Mouse (Mus musculus): ENCODE measurements around the gene Ptchd1. TPM values are rescaled to one million over a fixed set of nuclear protein-coding genes. Genes with fewer than 3 reads are reported as not detected.
A peak's percentile ranks its signal among the peaks of the same experiment; 100 is the strongest.

Ptchd1 gene
- total RNA-seq (2021), result 10 to 100 TPM; 18.8 to 19.6 TPM

DNA sequence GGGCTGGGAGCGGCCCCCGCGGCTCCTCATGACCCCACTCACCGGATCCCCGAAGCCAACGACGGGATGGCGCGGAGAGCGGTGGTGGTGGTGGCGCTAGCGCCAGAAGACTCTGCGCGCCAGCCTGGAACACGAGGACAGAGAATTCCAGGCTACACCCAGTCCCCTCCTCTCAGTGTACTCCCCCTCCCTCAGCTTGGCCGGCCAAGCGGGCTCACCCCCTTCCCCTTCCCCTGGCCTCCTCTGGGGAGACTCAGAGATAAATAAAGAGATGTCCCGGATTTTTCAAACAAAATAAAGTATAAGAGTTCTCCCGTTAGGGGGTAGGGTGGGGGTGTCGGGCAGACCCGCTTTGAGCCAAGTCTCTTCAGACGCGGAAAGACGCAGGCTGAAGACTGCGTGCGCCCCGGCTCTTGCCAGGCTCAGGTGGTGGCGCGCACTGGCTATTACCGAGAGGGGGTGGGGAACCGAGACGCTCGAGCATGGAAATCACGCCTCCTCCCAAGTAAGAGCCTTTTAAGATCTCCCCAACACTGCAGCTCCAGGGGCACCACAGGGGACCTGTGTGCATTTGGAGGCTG, at the start of gene Ptchd1:
Ptchd1 (minus strand) TSS at position 114 of the 581 bp plus-strand sequence.
- DNase-seq (ENCODE audit: low spot score in 2 of 2), result peak; percentile 34 to 48
- intact Hi-C loops (cut with DNase I), result loop anchor here (10.0 kb wide), 1 partner anchor 1681 kb away; no protein-coding TSS in a partner anchor

DNA sequence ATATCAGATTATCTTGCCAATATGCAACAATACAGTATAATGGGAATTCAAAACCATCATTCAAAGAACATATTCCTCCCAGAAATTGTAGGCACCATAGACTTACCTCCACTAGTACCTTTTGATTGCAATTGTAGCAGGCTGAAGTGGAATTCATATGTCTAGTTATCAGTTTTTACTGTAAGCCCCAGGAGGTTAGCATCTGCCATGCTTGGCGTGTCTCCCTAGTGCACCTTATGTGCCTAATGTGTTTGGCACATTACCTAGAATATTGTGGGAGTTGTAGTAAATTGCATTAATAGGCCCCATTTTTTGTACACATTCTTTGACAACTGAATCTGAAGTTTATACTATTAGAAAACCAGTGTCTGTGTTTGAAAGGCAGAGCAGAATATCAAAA, 34.4 kb upstream of the Ptchd1 start:
- DNase-seq (ENCODE audit: low spot score in 2 of 2), result no peak
- intact Hi-C loops (cut with DNase I), result no loop called here

DNA sequence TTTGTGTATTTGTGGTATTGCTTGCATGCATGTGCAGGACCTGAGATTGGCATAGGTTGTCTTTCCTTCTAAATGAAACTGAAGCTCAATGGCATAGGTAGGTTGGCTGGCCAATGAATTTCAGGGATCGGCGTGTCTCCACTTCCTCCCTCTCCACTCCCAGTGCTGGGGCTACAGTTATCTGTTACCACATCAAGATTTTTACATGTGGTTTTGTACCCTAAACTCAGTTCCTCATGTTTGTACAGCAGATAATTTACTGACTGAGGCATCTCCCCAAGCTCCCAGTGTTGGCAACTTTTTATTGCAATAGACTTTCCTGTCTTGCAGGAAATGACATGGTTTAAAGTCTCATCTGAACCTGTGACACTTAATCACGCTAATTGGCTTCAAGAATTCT, 22.4 kb upstream of the Ptchd1 start:
- intact Hi-C loops (cut with DNase I), result loop anchor here (10.0 kb wide), 1 partner anchor 1809 kb away; no protein-coding TSS in a partner anchor

DNA sequence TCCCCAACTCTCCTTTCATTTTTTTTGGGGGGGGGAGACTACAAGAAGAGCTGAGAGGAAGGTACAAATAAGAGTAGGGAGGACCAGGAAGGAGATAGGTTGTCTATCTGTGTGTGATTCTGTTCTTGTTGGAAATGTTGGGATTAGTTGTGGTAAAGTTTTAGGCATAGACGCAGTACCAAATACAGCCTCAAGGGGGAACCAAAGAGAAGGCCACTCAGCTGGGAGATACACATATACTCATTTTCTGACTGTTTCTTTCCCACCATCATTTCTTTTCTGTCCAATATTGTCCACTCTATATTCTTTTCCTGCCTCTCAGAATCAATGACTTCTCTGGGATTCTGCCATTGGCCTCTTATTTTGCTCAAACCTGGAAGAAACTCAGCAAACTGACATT, 20.4 kb upstream of the Ptchd1 start:
- DNase-seq (ENCODE audit: low spot score in 2 of 2), result peak in 1 of 2 experiments; percentile 30
- intact Hi-C loops (cut with DNase I), result loop anchor here (10.0 kb wide), 1 partner anchor 1811 kb away; no protein-coding TSS in a partner anchor

More for the DNA sequence above, 22.4 kb upstream of the Ptchd1 start:
- DNase-seq (ENCODE audit: low spot score in 2 of 2), result no peak

DNA sequence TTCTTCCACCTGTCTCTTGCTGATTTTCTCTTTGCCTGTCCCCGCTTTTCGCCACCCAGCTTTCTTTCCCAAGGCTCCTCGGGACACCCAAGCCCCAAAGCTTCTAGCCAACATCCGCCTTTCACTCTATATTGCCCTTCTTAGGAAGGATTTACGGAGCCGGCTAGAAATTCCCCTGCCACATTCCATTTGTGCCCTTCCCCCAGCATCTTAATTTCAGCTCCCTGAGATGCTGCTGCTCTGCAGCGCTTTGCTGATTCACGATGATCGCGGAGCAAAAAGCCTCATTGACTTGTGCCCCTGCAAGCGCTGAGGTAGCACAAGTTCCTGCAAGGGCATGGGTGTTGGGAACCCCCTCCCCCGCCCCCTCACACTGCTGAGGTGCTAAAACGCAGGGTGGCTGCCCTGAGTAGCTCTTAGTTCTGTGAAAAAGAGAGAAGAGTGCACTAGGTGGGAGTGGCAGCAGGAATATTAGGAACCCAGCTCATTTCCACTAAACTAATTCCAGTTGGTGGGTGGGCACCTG, 2.1 kb upstream of the Ptchd1 start:
- intact Hi-C loops (cut with DNase I), result loop anchor here (10.0 kb wide), 1 partner anchor 1679 kb away; no protein-coding TSS in a partner anchor
- DNase-seq (ENCODE audit: low spot score in 2 of 2), result peak in 1 of 2 experiments; percentile 10

DNA sequence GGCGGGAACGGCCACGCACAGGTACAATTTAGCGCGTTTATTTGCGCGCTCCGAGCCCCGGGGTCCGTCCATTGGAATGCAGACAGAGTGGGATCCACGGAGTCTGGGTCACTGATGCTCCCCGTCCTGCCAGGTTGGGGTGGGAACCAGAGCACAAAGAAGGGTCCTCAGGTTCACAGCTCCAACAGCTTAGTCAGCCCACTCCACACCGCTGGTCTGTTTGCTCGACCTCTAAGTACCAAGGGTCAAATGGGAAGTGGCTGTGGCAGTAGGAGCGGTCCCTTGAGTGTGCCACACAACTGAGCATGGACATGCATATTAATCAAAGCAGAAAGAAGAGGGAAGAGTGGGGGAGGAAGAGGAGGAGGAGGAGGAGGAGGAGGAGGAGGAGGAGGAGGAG, 1.3 kb upstream of the Ptchd1 start:
- intact Hi-C loops (cut with DNase I), result loop anchor here (10.0 kb wide), 1 partner anchor 1680 kb away; no protein-coding TSS in a partner anchor
- peak in 1 of 2 experiments; percentile 5 for DNase-seq (ENCODE audit: low spot score in 2 of 2)

DNA sequence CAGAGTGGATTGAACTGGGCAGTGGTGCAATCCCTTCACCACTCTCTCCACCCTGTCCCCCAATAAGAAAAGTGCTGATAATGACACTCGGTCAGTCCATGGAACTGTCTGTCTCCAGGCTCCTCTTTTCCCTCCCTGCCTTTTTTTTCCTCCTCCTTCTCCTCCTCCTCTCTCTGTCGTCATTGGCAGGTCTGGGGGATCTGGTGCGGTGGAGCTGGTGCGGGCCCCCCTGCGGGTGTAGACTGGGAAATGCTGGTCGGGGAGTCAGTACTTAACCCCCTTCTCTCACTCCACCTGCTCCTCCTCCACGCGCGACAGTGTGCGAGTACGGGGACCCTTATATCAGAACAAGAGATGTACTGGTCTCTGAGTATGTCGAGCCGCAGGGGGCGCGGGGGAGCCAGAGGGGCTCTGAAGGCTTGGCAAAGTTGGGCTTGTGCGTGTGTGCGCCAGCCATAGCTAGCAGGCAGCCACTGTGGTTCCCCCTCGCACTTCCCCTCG, 777 bp upstream of the Ptchd1 start, which contains the start of gene Gm15155:
Gm15155 (plus strand) TSS at position 401 of the 501 bp plus-strand sequence.
- DNase-seq (ENCODE audit: low spot score in 2 of 2), result peak; percentile 31 to 60
- intact Hi-C loops (cut with DNase I), result loop anchor here (10.0 kb wide), 1 partner anchor 1680 kb away; no protein-coding TSS in a partner anchor

DNA sequence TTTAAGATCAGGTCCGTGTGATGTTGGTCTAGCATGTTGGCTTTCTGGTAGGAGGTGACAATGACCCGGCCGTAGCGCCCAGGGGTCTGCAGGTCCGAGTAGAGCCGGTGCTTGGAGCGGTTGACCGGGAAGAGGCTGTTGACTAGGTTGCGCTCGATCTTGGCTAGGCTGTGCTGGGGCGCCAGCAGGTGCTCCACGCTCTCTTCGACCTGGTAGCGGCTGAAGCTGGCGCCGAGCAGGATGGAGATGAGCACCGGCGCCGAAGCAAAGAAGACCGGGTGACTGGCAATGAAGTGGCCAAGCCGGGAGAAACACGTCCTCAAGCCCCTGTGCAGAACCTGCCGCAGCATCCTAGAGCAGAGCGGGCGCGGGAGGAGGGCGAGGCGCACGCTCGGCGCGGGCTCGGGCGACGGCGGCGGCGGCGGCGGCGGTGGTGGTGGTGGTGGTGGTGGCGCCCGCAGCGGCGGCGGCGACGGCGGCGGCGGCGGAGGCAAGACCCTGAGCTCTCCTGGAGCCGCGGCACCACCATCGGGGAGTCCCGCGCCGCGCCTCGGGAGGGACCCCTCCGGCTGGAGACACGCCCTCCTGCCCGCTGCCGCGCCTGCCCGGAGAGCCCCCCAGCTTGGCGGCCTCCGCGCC, 534 bp downstream of the Ptchd1 start:
- intact Hi-C loops (cut with DNase I), result loop anchor here (10.0 kb wide), 1 partner anchor 1682 kb away; no protein-coding TSS in a partner anchor
- DNase-seq (ENCODE audit: low spot score in 2 of 2), result peak; percentile 27 to 39

DNA sequence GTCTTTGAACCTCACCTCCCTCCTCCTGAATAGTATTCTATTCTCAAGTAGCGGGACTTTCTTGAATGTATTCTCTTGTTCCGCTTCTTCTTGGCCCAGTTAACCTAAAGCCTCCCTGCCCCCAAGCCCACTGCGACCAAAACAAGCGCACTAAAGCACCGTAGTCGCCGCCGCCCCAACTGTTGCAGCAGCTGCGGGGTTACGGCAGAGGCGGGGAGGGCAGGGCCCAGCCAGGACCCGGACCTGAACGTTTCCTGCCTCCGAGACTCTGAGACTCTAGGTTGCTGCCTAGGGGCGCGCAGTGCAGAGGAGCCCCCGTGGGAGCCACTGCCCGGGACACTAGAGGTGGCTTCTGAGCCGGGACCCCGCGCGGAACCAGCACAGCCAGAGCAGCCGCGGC, 1.1 kb downstream of the Ptchd1 start:
- intact Hi-C loops (cut with DNase I), result loop anchor here (10.0 kb wide), 1 partner anchor 1682 kb away; no protein-coding TSS in a partner anchor

DNA sequence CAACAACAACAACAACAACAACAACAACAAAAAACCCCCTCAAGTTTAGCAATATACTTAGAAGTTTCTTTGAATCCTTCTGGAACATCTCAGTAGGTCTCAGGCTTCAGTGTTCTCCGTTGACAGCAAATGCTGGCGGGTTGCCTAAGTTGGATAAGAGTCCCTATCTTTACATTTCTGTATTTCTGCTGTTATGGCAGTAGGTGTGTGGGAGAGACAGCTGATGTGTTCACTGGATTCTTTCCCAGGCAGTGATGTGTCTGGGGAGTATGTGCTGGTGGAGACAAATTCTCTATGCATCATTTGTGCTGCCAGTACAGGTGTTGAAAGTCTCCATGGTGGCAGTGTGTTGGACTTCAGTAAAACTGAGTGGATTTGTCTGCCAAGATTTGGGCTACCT, 22.4 kb downstream of the Ptchd1 start:
- intact Hi-C loops (cut with DNase I), result no loop called here
- DNase-seq (ENCODE audit: low spot score in 2 of 2), result peak; percentile 38 to 88

More for the DNA sequence above, 1.1 kb downstream of the Ptchd1 start:
- no peak for DNase-seq (ENCODE audit: low spot score in 2 of 2)

DNA sequence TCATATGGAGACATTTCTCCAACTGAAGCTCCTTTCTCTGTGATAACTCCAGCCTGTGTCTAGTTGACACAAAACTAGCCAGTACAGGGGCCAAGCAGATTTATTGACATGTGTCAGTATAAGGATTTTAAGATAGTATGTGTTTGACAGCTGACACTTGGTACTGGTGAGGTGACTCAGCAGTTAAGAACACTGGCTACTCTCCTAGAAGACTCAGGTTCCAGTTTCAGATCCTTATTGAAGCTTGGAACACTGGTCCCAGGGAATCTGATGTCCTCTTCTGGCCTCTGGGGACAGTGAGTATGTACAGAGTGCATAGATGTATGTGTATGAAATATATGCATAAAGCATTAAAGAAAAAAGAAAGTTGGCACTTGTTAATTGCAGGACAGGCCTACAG, 27.2 kb downstream of the Ptchd1 start:
- no peak for DNase-seq (ENCODE audit: low spot score in 2 of 2)
- intact Hi-C loops (cut with DNase I), result no loop called here

DNA sequence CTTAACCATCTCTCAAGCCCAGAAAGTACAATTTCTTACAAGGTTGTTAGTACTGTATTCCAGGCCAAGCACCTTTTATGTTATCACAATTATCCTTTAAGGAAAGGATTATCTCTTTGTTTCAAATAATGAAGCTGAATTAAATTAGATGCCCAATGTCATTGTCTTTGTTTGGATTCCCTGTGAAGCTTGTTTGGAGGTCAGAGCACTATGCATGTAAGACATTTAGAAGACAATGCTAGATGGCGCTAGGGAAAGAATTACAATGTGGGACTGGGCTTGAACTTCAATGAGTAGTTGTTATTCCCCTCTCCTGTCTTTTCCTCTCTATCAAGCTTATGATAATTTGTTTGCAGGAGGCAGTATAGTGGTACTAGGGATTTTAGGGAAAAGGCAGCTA, 28.9 kb downstream of the Ptchd1 start:
- DNase-seq (ENCODE audit: low spot score in 2 of 2), result no peak
- intact Hi-C loops (cut with DNase I), result no loop called here

DNA sequence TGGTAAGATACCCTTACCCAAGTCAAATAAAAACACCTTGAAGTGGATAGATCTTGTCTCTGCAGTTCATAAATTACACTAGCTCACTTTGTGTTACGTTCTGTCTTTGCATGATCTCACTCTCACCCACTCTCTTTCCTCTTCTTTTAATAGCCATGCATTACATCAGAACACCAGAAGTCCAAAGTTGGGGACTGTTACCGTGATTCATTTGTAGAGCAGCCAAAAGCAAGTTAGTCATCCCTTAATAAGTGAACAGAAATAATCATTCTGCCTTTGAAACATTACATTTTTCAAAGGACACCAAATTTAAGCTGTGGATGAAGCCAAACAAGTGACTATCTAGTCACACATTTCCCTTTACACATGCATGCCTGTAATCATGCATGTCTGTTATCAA, 31.1 kb downstream of the Ptchd1 start:
- DNase-seq (ENCODE audit: low spot score in 2 of 2), result peak in 1 of 2 experiments; percentile 64
- intact Hi-C loops (cut with DNase I), result no loop called here

DNA sequence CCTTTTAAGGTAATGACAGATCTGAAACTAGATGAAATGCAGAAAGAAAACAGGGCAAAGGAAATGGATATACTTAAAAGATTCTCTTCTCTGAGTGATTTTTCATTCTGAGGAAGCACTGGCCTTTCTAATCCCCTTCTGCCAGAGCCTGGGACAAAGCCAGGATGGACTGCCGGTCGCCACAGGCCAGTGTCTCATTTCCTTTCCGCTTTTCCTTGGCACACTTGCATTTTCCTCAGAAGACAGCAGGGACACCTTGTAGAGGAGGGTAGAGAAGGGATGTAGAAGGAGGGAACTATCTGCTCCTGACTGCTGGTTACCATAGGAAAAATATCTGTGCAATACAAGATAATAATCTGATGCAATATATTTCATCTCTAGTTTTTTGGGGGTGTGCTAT, 32.1 kb downstream of the Ptchd1 start:
- DNase-seq (ENCODE audit: low spot score in 2 of 2), result no peak
- intact Hi-C loops (cut with DNase I), result no loop called here

DNA sequence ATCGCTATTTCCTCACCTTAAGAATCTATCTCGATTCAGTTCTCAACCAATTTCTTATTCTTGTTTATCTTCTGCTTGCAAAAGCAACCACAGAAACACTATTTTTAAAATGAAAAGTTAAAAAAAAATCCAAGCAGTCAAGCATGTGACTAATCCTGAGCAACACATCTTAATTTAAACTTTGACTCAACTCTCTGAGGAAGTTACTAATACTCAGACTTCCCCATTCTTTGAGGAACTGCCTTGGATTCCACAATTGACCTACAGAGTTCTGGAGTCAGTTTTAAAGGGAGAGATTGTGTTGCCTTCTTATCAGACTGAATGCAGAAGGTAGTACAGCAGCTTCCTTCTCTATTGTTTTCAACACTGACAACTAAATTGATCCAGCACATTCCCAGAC, 39.0 kb downstream of the Ptchd1 start:
- DNase-seq (ENCODE audit: low spot score in 2 of 2), result no peak
- intact Hi-C loops (cut with DNase I), result no loop called here

DNA sequence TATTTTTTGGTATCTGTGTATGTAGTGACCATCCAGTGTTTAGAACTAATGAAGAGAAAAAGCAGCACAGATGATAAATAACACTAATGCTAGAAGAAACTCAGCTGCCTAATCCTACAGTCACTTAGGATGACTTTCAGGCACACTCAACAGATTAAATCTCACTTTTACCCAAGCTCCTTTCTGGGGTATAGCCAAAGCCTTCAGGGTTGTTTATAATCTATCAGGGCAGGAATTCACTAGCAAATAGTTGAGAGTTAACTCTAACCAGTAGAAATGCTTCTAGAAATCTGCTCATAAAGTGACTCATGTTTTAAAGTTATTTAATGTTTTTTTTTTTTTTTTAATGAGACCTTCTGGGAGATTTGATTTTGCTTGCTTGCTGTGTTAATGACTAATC, 43.8 kb downstream of the Ptchd1 start:
- intact Hi-C loops (cut with DNase I), result no loop called here
- DNase-seq (ENCODE audit: low spot score in 2 of 2), result no peak

DNA sequence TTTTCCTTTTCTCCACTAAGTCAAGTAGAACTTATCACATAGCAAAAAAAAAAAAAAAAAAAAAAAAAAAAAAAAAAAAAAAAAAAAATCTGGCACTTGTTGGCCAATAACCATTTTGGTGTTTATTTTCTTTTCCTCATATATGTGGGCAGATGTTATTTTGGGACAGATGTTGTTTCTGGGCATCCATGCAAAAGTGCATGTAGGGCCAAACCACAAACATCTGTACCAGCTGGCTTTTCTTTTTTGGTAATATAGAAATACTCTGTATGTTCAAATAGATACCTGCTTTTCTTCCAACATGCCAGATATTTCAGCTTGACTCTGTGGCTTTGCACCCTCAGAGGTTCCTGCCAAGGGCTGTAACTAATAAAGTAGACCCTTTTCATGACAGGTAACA, 51.2 kb downstream of the Ptchd1 start:
- intact Hi-C loops (cut with DNase I), result no loop called here
- DNase-seq (ENCODE audit: low spot score in 2 of 2), result no peak

DNA sequence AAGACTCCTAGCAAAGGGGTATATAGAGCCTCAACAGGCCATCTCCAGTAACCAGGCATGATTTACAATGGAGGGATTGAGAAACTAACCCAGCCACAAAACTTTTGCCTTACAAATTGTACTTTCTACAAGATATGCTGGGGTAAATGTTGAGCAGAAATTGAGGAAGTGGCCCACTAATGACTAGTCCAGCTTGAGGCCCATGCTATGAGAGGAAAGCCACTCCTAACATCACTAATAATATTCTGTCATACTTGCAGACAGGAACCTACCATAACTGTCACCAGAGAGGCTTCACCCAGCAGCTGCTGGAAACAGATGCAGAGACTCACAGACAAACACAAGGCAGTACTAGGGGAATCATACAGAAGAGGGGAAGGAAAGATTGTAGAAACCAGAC, 79.8 kb downstream of the Ptchd1 start:
- intact Hi-C loops (cut with DNase I), result no loop called here
- DNase-seq (ENCODE audit: low spot score in 2 of 2), result no peak

Data from left cerebral cortex, postnatal 25 days (tissue).